Mouse (Mus musculus) small intestine, adult 2 months (tissue): Measurements from ENCODE around the gene Ifitm3.

Experiments
- CTCF ChIP-seq: fragments of 200-500 bp; IDR thresholded peaks from 2 replicates; pipeline ENCODE4 v1.5.1; 2012; ENCODE audit warnings: low read depth, mild to moderate bottlenecking, control low read depth, inconsistent platforms, low read length, moderate library complexity, mixed read lengths; ENCODE audit not compliant: insufficient replicate concordance, insufficient read length; ENCODE audit errors: extremely low read depth
- POLR2A ChIP-seq: fragments of 200-500 bp; IDR thresholded peaks from 2 replicates; pipeline ENCODE4 v1.6.1; 2012; ENCODE audit warnings: low read depth, mild to moderate bottlenecking, control low read depth, inconsistent platforms, low read length, moderate library complexity

DNA sequence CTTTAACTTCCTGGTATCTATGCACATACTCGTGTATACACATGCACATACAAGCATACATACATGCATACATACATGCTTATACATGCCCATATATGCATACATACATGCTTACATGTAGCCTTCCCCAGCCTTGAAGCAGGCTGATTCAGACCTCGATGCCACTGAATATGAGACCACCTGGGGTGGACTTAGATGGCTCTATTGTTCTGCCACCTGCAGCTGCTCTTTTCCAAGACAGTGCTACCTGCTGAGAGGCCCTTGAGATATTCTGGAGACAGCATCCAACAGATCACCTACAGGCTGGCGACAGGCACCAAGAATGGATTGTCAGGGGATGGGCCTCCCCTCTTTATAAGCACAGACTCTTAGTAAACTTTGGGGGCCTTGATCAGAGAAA, 19.8 kb upstream of the Ifitm3 start:
- TF ChIP-seq CTCF = no peak
- TF ChIP-seq POLR2A = no peak
